Mouse (Mus musculus): ENCODE data around the gene Hbq1b.

Hbq1b gene

GRCm38 (mm10) chr11:32302824-32303419 is 16.2 kb downstream of the Hbq1b start:
- DNase-seq, result peak in 1 of 2 experiments; percentile 26

GRCm38 (mm10) chr11:32303455-32303854 is 16.7 kb downstream of the Hbq1b start:
- no peak for DNase-seq

- DNase-seq, result no peak
These were observed 20.2 kb downstream of the Hbq1b start for GRCm38 (mm10) chr11:32307006-32307405.

- DNase-seq, result no peak
These were observed 22.7 kb downstream of the Hbq1b start for GRCm38 (mm10) chr11:32309446-32309845.

GRCm38 (mm10) chr11:32309928-32310327 is 23.2 kb downstream of the Hbq1b start:
- no peak for DNase-seq

- DNase-seq, result no peak
These were observed 29.2 kb downstream of the Hbq1b start for GRCm38 (mm10) chr11:32316009-32316408.

- DNase-seq, result no peak
These were observed 33.9 kb downstream of the Hbq1b start for GRCm38 (mm10) chr11:32320507-32321195.

- DNase-seq, result peak; percentile 80 to 82
These were observed 34.4 kb downstream of the Hbq1b start for GRCm38 (mm10) chr11:32321196-32321565.

GRCm38 (mm10) chr11:32324609-32325008 is 37.8 kb downstream of the Hbq1b start:
- DNase-seq, result peak; percentile 95 to 97

GRCm38 (mm10) chr11:32331075-32331474 is 44.3 kb downstream of the Hbq1b start:
- DNase-seq, result peak in 1 of 2 experiments; percentile 61

GRCm38 (mm10) chr11:32331861-32332260 is 45.1 kb downstream of the Hbq1b start:
- peak in 1 of 2 experiments; percentile 51 for DNase-seq

- no peak for DNase-seq
These were observed 46.5 kb downstream of the Hbq1b start for GRCm38 (mm10) chr11:32333235-32333634.

GRCm38 (mm10) chr11:32336435-32336907 is 49.7 kb downstream of the Hbq1b start:
- no peak for DNase-seq
